Mouse (Mus musculus) liver, embryonic 14.5 days (tissue): ENCODE data around the gene Mtfr1l. TPM values are rescaled to one million over a fixed set of nuclear protein-coding genes. Genes with fewer than 3 reads are reported as not detected.

Experiments used
- ATAC-seq: fragments of 200-750 bp; cut with Nextera tagmentation; 2 replicates; pipeline ENCODE4 v1.8.0; 2017; ENCODE audit warnings: moderate number of reproducible peaks, mild to moderate bottlenecking, moderate library complexity; ENCODE audit not compliant: insufficient read depth
- DNase-seq, 3 experiments: peaks; one replicate each; pipeline ENCODE4 v3.0.0-alpha.2; 2012 to 2013; ENCODE audit warnings: low read depth in 3 of 3, low spot score in 3 of 3
- H3K27ac ChIP-seq: fragments of 300-500 bp; sonication (generic); 2 replicates; pipeline ENCODE4 v1.5.1; 2014; ENCODE audit warnings: moderate library complexity, mild to moderate bottlenecking, control low read depth, inconsistent platforms
- H3K27me3 ChIP-seq: fragments of 300-500 bp; sonication (generic); 2 replicates; pipeline ENCODE4 v1.6.1; 2014; ENCODE audit warnings: mild to moderate bottlenecking, low read length, moderate library complexity; ENCODE audit not compliant: control insufficient read depth, insufficient read depth
- H3K36me3 ChIP-seq: fragments of 300-500 bp; sonication (generic); replicated peaks from 2 replicates; pipeline ENCODE4 v1.6.1; 2014; ENCODE audit warnings: low read depth; ENCODE audit not compliant: control insufficient read depth, insufficient read depth
- H3K4me1 ChIP-seq, 2 experiments: fragments of 200-500 bp in 1 of 2; fragments of 300-500 bp in 1 of 2; sonication (generic) in 1 of 2; replicated peaks; 2 replicates each; pipeline ENCODE4 v1.6.1; 2012 to 2014; ENCODE audit warnings: antibody characterized with exemption in 1 of 2, inconsistent platforms in 1 of 2, low read length in 1 of 2; ENCODE audit not compliant: control insufficient read depth in 2 of 2, insufficient read depth in 2 of 2
- H3K4me2 ChIP-seq: fragments of 300-500 bp; sonication (generic); 2 replicates; pipeline ENCODE4 v1.6.1; 2014; ENCODE audit warnings: low read depth, mild to moderate bottlenecking, control low read depth, moderate library complexity
- H3K4me3 ChIP-seq, 2 experiments: fragments of 200-500 bp in 1 of 2; fragments of 300-500 bp in 1 of 2; sonication (generic) in 1 of 2; 2 replicates each; pipeline ENCODE4 v1.5.1; 2012 to 2014; ENCODE audit warnings: low read depth in 2 of 2, low read length in 2 of 2, mild to moderate bottlenecking in 2 of 2, control low read depth in 1 of 2, inconsistent platforms in 1 of 2, moderate library complexity in 1 of 2; ENCODE audit not compliant: insufficient read depth in 1 of 2
- H3K9ac ChIP-seq: fragments of 300-500 bp; sonication (generic); replicated peaks from 2 replicates; pipeline ENCODE4 v1.6.1; 2014; ENCODE audit warnings: mild to moderate bottlenecking, control low read depth, moderate library complexity
- H3K9me3 ChIP-seq: fragments of 300-500 bp; sonication (generic); 2 replicates; pipeline ENCODE4 v1.6.1; 2016; ENCODE audit warnings: low read length, mixed read lengths; ENCODE audit not compliant: control insufficient read depth
- CTCF ChIP-seq: IDR thresholded peaks from 2 replicates; pipeline ENCODE4 v1.5.1; 2016; ENCODE audit warnings: antibody characterized with exemption, low read depth, control low read depth
- EP300 ChIP-seq: IDR thresholded peaks from 2 replicates; pipeline ENCODE4 v1.6.1; 2016; ENCODE audit warnings: antibody characterized with exemption, low read depth
- WGBS: fragments of 180-500 bp; shearing (Covaris S2); extraction: QIAGEN DNeasy Blood & Tissue Kit; methylation state at CpG from one replicate; pipeline ENCODE4 v1.1.7; 2014; ENCODE audit not compliant: insufficient replicate concordance; 5-methylcytosine and 5-hydroxymethylcytosine counted together
- polyA plus RNA-seq, 2 experiments: library from polyadenylated mRNA; depleted of rRNA in 1 of 2; stranded (reverse) in 1 of 2; unstranded in 1 of 2; fragments of >200 nt; fragmentation: Nextera tagmentation in 1 of 2; extraction: Ambion mirVana in 1 of 2; gene quantifications; 2 replicates each; pipeline versions ENCODE4 v1.2.1 to v1.2.3; 2012 to 2014

Gene Mtfr1l
- polyA plus RNA-seq, 2 experiments = 28.4 to 41.6 TPM

DNA sequence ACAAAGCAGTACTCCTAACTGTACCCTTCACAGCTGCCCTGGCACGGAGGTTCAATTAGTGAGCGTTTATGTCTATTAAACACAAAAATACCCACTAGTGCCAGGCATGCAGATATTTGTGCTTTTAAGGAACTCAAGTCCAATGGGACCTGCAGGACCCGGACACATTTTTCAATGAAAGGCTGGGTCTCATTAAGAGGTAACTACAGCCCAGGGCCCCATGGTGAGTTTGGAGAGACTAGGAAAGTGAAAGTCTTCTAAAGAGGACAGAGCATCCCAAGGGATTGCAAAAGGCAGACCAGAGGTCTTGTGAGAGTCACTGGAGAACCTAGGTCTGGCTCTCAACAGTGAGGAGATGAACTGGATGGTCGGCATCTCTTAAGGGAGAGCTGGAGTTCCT is 1.8 kb downstream of the Mtfr1l start:
- WGBS = 76% methylated on average over 4 of the region's 4 CpGs
- Histone ChIP-seq H3K9me3 (no peaks in the 10 kb centered on the region), H3K4me2 (peak overlapping the region; percentile 81), H3K27me3 (no peaks in the 10 kb centered on the region), H3K9ac (peak overlapping the region; percentile 70), H3K4me1 (peaks cover 21% of the 10 kb centered on the region in 2 experiments), H3K27ac (no peak overlapping the region), H3K4me3 (peak overlapping the region in 1 of 2 experiments; percentile 86; a peak in 1 of 4 replicates), H3K36me3 (peaks cover 9% of the 10 kb centered on the region)
- ATAC-seq = no peak
- no peak for TF ChIP-seq EP300
- no peak for TF ChIP-seq CTCF
- DNase-seq = no peak

DNA sequence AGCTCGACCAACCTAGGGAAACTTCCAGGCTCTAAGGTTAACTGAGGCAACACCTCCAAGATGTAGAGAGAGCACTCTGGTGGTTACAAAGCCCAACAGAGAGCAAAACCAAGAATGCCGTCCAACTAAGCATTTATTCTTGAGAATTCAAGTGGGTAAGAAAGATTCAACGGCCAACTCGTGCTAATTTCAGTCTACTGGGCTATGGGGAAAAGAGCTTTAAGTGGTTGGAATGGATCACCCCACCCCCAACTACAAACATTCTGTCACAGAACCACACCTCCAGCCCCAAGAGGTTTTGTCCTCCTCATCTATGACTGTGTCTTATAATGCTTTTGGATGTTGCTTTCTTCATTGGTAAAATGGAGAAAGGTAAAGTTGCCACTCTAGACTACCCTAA is 2.3 kb downstream of the Mtfr1l start:
- Histone ChIP-seq H3K4me1 (peaks cover 21% of the 10 kb centered on the region in 2 experiments), H3K4me2 (no peak overlapping the region; the same call in 1 of the 2 replicates), H3K27me3 (no peaks in the 10 kb centered on the region), H3K9ac (no peak overlapping the region), H3K4me3 (no peak overlapping the region), H3K9me3 (no peaks in the 10 kb centered on the region), H3K27ac (no peak overlapping the region), H3K36me3 (peaks cover 14% of the 10 kb centered on the region)
- no peak for DNase-seq
- TF ChIP-seq CTCF (no peak), EP300 (no peak)
- WGBS = 60% methylated on average over 4 of the region's 4 CpGs
- no peak for ATAC-seq

DNA sequence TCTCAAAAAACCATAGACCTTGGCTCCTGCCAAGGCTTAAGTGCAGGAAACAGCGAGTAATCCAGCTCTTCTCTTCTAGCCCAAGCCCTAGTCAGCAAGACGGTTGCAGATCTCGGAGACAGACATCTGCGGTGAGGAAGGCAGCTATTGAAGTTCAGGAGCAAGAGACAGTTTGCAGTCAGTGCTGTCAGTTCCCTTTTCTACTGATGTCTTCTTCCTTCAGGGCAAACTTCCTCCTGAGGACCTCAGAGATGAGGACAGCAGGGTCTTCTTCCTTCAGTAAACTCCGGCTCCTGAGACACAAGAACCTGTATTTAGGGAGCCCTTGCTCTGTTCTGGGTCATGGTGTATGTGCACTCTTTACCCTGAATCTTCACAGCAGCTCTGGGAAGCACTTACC is 9.0 kb downstream of the Mtfr1l start:
- no peak for ATAC-seq
- no peaks in the 10 kb centered on the region for H3K9me3 ChIP-seq
- H3K9ac ChIP-seq = no peak overlapping the region
- no peak for DNase-seq
- H3K27ac ChIP-seq = no peak overlapping the region
- no peak for TF ChIP-seq EP300
- TF ChIP-seq CTCF = no peak
- no peaks in the 10 kb centered on the region for H3K4me1 ChIP-seq
- no peaks in the 10 kb centered on the region for H3K27me3 ChIP-seq
- H3K4me2 ChIP-seq = no peak overlapping the region
- H3K4me3 ChIP-seq = no peak overlapping the region
- WGBS = 47% methylated on average over 5 of the region's 5 CpGs
- H3K36me3 ChIP-seq = peaks cover 72% of the 10 kb centered on the region

DNA sequence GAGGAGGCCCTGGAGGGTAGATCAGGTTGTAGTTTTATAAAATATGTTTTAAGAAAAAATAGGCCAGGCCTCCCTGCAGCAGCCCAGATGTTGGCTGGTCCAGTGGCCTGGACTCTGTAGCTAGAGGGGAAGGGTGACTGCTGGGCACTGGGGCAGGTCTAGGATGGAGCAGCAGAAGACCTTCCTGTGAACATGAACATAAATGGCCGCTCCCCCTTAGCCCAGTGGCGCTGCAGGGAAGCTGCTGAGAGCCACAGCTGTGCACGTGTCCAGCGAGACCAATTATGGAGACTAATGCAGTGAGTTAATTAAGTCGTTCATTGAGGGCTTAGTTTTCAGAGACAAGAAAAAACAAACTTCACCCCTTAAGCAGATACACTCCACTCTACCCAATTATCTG is 9.4 kb downstream of the Mtfr1l start:
- no peaks in the 10 kb centered on the region for H3K27me3 ChIP-seq
- no peak overlapping the region for H3K4me3 ChIP-seq
- no peak overlapping the region for H3K4me2 ChIP-seq
- no peak for DNase-seq
- no peak for ATAC-seq
- H3K4me1 ChIP-seq = no peaks in the 10 kb centered on the region
- no peaks in the 10 kb centered on the region for H3K9me3 ChIP-seq
- no peak for TF ChIP-seq CTCF
- TF ChIP-seq EP300 = no peak
- 53% methylated on average over 5 of the region's 5 CpGs for WGBS
- no peak overlapping the region for H3K9ac ChIP-seq
- peaks cover 76% of the 10 kb centered on the region for H3K36me3 ChIP-seq
- no peak overlapping the region for H3K27ac ChIP-seq

DNA sequence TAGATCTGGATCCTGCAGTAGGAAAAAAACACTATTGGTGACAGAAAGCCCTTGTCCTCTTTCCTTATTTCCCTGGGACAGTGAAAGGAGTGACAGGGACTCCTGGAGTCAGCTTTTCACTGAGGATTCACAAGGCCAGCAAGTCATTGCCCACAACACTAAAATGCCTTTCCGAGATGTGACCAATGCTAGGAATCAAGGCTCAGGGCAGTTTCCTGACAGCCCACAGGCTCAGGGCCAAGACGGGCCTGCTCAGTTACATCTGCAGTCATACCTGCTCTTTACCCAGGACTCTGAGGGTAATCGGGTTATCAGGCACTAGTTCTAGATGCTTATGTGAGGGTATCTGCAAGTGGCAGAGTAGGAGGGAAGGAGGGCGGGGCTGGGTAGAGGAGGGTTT is 11.7 kb downstream of the Mtfr1l start:
- Histone ChIP-seq H3K9ac (no peak overlapping the region), H3K4me3 (no peak overlapping the region), H3K4me2 (no peak overlapping the region), H3K27me3 (no peaks in the 10 kb centered on the region), H3K4me1 (no peaks in the 10 kb centered on the region), H3K36me3 (peaks cover 80% of the 10 kb centered on the region), H3K9me3 (no peaks in the 10 kb centered on the region), H3K27ac (no peak overlapping the region)
- TF ChIP-seq EP300 = no peak
- no peak for TF ChIP-seq CTCF
- DNase-seq (no peak), ATAC-seq (no peak)
- 73% methylated on average over 4 of the region's 4 CpGs for WGBS

DNA sequence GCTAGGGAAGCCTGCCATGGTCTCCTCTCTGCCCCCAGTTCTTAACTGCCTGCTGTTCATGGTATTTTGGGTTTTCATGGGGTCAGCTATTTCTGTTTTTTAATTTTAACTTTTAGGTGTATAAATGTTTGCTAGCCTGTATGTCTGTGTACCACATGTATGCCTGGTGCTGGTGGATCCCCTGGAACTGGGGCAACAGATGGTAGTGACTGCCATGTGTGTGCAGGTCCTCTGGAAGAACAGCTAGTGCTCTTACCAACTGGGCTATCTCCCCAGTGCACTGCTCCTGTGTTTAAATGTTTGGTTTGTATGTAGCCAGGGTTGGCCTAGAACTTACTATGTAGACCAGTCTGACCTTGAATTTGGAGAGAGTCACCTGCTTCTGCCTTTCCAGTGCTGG is 15.9 kb downstream of the Mtfr1l start:
- ATAC-seq (no peak), DNase-seq (no peak)
- no peak overlapping the region for H3K27ac ChIP-seq
- no peak for TF ChIP-seq EP300
- no peak for TF ChIP-seq CTCF
- no peak overlapping the region for H3K4me3 ChIP-seq
- no peak overlapping the region for H3K9ac ChIP-seq
- no peaks in the 10 kb centered on the region for H3K27me3 ChIP-seq
- H3K4me1 ChIP-seq = peaks cover 21 to 28% of the 10 kb centered on the region in 2 experiments
- no peaks in the 10 kb centered on the region for H3K9me3 ChIP-seq
- H3K36me3 ChIP-seq = peaks cover 47% of the 10 kb centered on the region
- H3K4me2 ChIP-seq = no peak overlapping the region
